Mouse (Mus musculus) hindbrain, embryonic 12.5 days (tissue): ENCODE results near the gene Gpr107. TPM values are rescaled to one million over a fixed set of nuclear protein-coding genes. Genes with fewer than 3 reads are reported as not detected.
A peak's percentile ranks its signal among the peaks of the same experiment; 100 is the strongest.

Source experiments
- ATAC-seq: fragments of 200-750 bp; cut with Nextera tagmentation; 2 replicates; pipeline ENCODE4 v1.8.0; 2017; ENCODE audit warnings: moderate TSS enrichment; ENCODE audit not compliant: low FRiP score
- H3K27ac ChIP-seq: fragments of 300-500 bp; sonication (generic); 2 replicates; pipeline ENCODE4 v1.5.1; 2016; ENCODE audit warnings: mild to moderate bottlenecking
- H3K27me3 ChIP-seq: fragments of 300-500 bp; sonication (generic); 2 replicates; pipeline ENCODE4 v1.6.1; 2016; ENCODE audit warnings: mild to moderate bottlenecking
- H3K36me3 ChIP-seq: fragments of 300-500 bp; sonication (generic); 2 replicates; pipeline ENCODE4 v1.6.1; 2016; ENCODE audit warnings: mild to moderate bottlenecking
- H3K4me1 ChIP-seq: fragments of 300-500 bp; sonication (generic); 2 replicates; pipeline ENCODE4 v1.6.1; 2016
- H3K4me2 ChIP-seq: fragments of 300-500 bp; sonication (generic); replicated peaks from 2 replicates; pipeline ENCODE4 v1.6.1; 2016; ENCODE audit warnings: mild to moderate bottlenecking
- H3K4me3 ChIP-seq: fragments of 300-500 bp; sonication (generic); 2 replicates; pipeline ENCODE4 v1.5.1; 2016; ENCODE audit warnings: mild to moderate bottlenecking
- H3K9ac ChIP-seq: fragments of 300-500 bp; sonication (generic); 2 replicates; pipeline ENCODE4 v1.6.1; 2016; ENCODE audit warnings: mild to moderate bottlenecking, moderate library complexity
- H3K9me3 ChIP-seq: fragments of 300-500 bp; sonication (generic); replicated peaks from 2 replicates; pipeline ENCODE4 v1.6.1; 2016; ENCODE audit warnings: mild to moderate bottlenecking
- WGBS: fragments of 180-500 bp; shearing (Covaris S2); methylation state at CpG from one replicate; pipeline ENCODE4 v1.1.7; 2016; 5-methylcytosine and 5-hydroxymethylcytosine counted together
- polyA plus RNA-seq: library from polyadenylated mRNA; unstranded; fragments of >200 nt; fragmentation: Nextera tagmentation; extraction: Ambion mirVana; gene quantifications from 2 replicates; pipeline ENCODE4 v1.2.1, GENCODE M21; 2016

The Gpr107 gene
- polyA plus RNA-seq, 1 experiment from 2014 or later, result 43.1 TPM

- Histone ChIP-seq H3K9me3 (0 out of 2 replicates have a peak, but pooled peaks cover 4% of the 10 kb centered on the region), H3K4me3 (no peak overlapping the region), H3K4me1 (peaks cover 11% of the 10 kb centered on the region), H3K36me3 (no peaks in the 10 kb centered on the region), H3K4me2 (no peak overlapping the region), H3K27me3 (no peaks in the 10 kb centered on the region), H3K27ac (no peak overlapping the region), H3K9ac (no peak overlapping the region)
- 97% methylated on average over 3 of the region's 3 CpGs for WGBS
- ATAC-seq, result no peak
Measured at GRCm38 (mm10) chr2:31118211-31118610, 33.9 kb upstream of the Gpr107 start.

GRCm38 (mm10) chr2:31118639-31119380 lies 33.3 kb upstream of the Gpr107 start:
- H3K4me3 ChIP-seq, result no peak overlapping the region
- no peak overlapping the region for H3K4me2 ChIP-seq
- H3K27ac ChIP-seq, result no peak overlapping the region
- H3K27me3 ChIP-seq, result no peaks in the 10 kb centered on the region
- H3K4me1 ChIP-seq, result peaks cover 11% of the 10 kb centered on the region
- H3K9ac ChIP-seq, result no peak overlapping the region
- no peaks in the 10 kb centered on the region for H3K36me3 ChIP-seq
- 0 out of 2 replicates have a peak, but pooled peaks cover 4% of the 10 kb centered on the region for H3K9me3 ChIP-seq
- 92% methylated on average over 10 of the region's 10 CpGs for WGBS
- ATAC-seq, result no peak

DNA sequence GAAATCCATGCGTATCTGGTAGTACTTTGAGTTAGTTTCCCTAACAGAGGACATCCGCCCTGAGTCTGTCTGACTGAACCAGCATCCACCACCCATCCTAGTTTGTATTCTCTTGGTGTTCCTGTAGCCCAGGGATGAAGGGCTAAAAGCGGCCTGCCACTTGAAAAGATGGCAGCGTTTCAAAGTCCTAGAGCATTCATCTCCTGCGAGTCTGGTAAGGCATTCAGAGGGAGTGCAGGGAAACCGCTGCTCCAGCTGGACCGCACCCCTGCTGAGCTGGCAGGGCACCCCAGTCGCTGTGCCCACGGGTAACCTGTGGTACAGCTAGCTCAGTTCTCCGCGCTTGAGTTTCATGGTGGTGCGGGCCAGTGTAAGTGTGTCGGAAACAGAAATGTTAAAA lies 32.3 kb upstream of the Gpr107 start:
- no peak overlapping the region for H3K9ac ChIP-seq
- no peaks in the 10 kb centered on the region for H3K27me3 ChIP-seq
- H3K9me3 ChIP-seq, result no peaks in the 10 kb centered on the region
- no peak overlapping the region for H3K4me3 ChIP-seq
- H3K4me2 ChIP-seq, result no peak overlapping the region
- peaks cover 11% of the 10 kb centered on the region for H3K4me1 ChIP-seq
- ATAC-seq, result no peak
- 56% methylated on average over 13 of the region's 13 CpGs for WGBS
- H3K36me3 ChIP-seq, result no peaks in the 10 kb centered on the region
- 0 out of 2 replicates have a peak overlapping the region, but pooled peaks have one; percentile 18 for H3K27ac ChIP-seq

- H3K4me2 ChIP-seq, result no peak overlapping the region
- 80% methylated on average over 7 of the region's 7 CpGs for WGBS
- no peaks in the 10 kb centered on the region for H3K36me3 ChIP-seq
- ATAC-seq, result no peak
- no peak overlapping the region for H3K4me3 ChIP-seq
- H3K27me3 ChIP-seq, result no peaks in the 10 kb centered on the region
- no peaks in the 10 kb centered on the region for H3K9me3 ChIP-seq
- H3K9ac ChIP-seq, result no peak overlapping the region
- peaks cover 7% of the 10 kb centered on the region for H3K4me1 ChIP-seq
- no peak overlapping the region for H3K27ac ChIP-seq
Measured at GRCm38 (mm10) chr2:31121131-31121693, 30.9 kb upstream of the Gpr107 start.

DNA sequence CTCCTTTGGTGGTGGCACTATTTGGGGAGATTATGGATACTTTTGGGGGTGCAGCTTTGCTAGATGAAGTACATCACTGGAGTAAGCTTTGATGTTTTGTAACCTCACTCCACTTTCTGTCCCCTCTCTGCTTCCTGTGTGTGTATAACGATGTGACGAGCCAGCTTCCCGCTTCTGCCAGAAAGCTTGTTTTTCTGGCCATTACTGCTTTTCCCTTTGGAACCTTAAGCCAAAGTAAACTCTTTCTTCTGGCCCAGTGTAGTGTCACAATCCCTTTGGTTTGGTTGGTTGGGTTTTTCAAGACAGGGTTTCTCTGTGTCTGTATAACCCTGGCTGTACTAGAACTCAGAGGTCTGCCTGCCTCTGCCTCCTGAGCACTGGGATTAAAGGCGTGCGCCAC lies 29.3 kb upstream of the Gpr107 start:
- H3K27me3 ChIP-seq, result no peaks in the 10 kb centered on the region
- no peak overlapping the region for H3K4me2 ChIP-seq
- no peak overlapping the region for H3K9ac ChIP-seq
- H3K9me3 ChIP-seq, result no peaks in the 10 kb centered on the region
- H3K27ac ChIP-seq, result no peak overlapping the region
- H3K36me3 ChIP-seq, result no peaks in the 10 kb centered on the region
- ATAC-seq, result no peak
- 92% methylated on average over 5 of the region's 5 CpGs for WGBS
- H3K4me3 ChIP-seq, result no peak overlapping the region
- H3K4me1 ChIP-seq, result peaks cover 5% of the 10 kb centered on the region; the same call in 1 of the 2 replicates

- H3K4me1 ChIP-seq, result peaks cover 5% of the 10 kb centered on the region; the same call in 1 of the 2 replicates
Measured at GRCm38 (mm10) chr2:31123493-31123892, 28.6 kb upstream of the Gpr107 start.

DNA sequence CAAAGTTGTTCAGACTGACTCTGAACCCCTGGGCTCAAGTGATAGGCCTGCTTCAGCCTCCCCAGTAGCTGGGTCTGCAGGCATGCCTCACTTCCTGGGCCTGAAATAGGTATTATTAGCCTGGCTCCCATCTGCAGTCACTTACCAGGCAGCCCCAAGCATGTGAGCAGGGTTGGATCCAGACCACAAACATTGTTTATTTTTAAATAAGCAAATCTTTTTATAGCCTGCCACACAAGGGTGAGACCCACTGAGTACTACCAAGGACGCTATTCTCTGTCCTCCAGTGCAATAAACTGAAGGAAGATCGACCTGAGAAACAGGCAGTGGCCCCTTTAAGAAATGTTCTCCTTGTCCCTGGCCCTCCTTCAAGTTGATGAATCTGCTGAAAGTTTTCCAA lies 27.4 kb upstream of the Gpr107 start:
- Histone ChIP-seq H3K27me3 (no peaks in the 10 kb centered on the region), H3K4me3 (no peak overlapping the region), H3K27ac (no peak overlapping the region), H3K4me1 (peaks cover 5% of the 10 kb centered on the region; the same call in 1 of the 2 replicates), H3K9me3 (no peaks in the 10 kb centered on the region), H3K36me3 (no peaks in the 10 kb centered on the region), H3K4me2 (no peak overlapping the region), H3K9ac (no peak overlapping the region)
- 83% methylated on average over 2 of the region's 2 CpGs for WGBS
- no peak for ATAC-seq

More at GRCm38 (mm10) chr2:31123493-31123892, 28.6 kb upstream of the Gpr107 start:
- no peak overlapping the region for H3K4me3 ChIP-seq
- no peaks in the 10 kb centered on the region for H3K27me3 ChIP-seq
- 88% methylated on average over 5 of the region's 5 CpGs for WGBS
- no peak overlapping the region for H3K9ac ChIP-seq
- H3K36me3 ChIP-seq, result no peaks in the 10 kb centered on the region
- no peak for ATAC-seq
- no peak overlapping the region for H3K27ac ChIP-seq
- H3K9me3 ChIP-seq, result no peaks in the 10 kb centered on the region
- H3K4me2 ChIP-seq, result no peak overlapping the region

DNA sequence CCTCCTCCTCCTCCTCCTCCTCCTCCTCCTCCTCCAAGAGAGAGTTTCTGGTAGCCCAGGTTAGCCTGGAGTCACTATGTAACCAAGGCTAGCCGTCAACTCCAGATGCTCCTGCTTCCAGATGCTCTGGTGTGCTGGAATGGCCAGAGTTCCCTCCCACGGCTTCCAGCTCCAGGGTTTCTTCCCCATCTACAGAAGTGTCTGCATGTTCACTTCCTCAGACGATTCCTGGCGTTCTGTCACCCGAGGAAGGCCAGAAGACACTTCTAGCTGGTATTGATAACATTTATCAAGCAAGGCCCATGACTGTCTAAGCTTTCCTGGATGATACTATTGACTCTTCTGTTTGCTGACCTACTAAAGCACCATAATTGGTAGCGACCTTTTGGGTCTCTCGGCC lies 27.0 kb upstream of the Gpr107 start:
- WGBS, result 91% methylated on average over 7 of the region's 7 CpGs
- H3K9me3 ChIP-seq, result no peaks in the 10 kb centered on the region
- ATAC-seq, result no peak
- no peak overlapping the region for H3K27ac ChIP-seq
- H3K27me3 ChIP-seq, result no peaks in the 10 kb centered on the region
- no peak overlapping the region for H3K4me2 ChIP-seq
- no peak overlapping the region for H3K9ac ChIP-seq
- no peak overlapping the region for H3K4me3 ChIP-seq
- no peaks in the 10 kb centered on the region for H3K36me3 ChIP-seq
- H3K4me1 ChIP-seq, result peaks cover 5% of the 10 kb centered on the region; the same call in 1 of the 2 replicates

GRCm38 (mm10) chr2:31126048-31126447 lies 26.1 kb upstream of the Gpr107 start:
- Histone ChIP-seq H3K9me3 (no peaks in the 10 kb centered on the region), H3K9ac (no peak overlapping the region), H3K36me3 (no peaks in the 10 kb centered on the region), H3K4me2 (no peak overlapping the region), H3K27me3 (no peaks in the 10 kb centered on the region), H3K27ac (no peak overlapping the region), H3K4me3 (no peak overlapping the region), H3K4me1 (peaks cover 6% of the 10 kb centered on the region; the same call in 1 of the 2 replicates)
- WGBS, result 87% methylated on average over 9 of the region's 9 CpGs
- no peak for ATAC-seq

- Histone ChIP-seq H3K9ac (no peak overlapping the region), H3K36me3 (no peaks in the 10 kb centered on the region), H3K4me3 (no peak overlapping the region), H3K27me3 (no peaks in the 10 kb centered on the region), H3K27ac (no peak overlapping the region), H3K9me3 (no peaks in the 10 kb centered on the region), H3K4me1 (peaks cover 7% of the 10 kb centered on the region; the same call in 1 of the 2 replicates), H3K4me2 (no peak overlapping the region)
- no peak for ATAC-seq
- 72% methylated on average over 7 of the region's 7 CpGs for WGBS
Measured at GRCm38 (mm10) chr2:31127219-31127618, 24.9 kb upstream of the Gpr107 start.

DNA sequence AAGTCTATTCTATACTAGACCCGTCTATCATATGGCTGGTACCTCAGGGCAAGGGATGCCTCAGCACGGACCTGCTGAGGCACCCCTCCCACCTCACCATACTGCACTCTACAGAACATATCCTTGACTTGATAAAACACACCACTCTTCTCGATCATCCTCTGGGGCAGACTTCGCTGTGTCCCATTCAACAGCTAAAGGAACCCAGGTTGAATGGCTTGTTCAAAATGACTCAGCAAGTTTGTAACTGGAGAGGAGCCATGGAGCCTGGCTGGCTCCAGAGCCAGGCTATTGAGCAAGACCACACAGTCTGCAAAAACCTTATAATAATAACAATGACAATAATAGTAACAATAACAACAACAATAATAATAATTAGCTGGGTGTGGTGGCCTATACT lies 24.2 kb upstream of the Gpr107 start:
- H3K9me3 ChIP-seq, result no peaks in the 10 kb centered on the region
- no peak for ATAC-seq
- no peak overlapping the region for H3K4me2 ChIP-seq
- peaks cover 13% of the 10 kb centered on the region; the same call in 1 of the 2 replicates for H3K4me1 ChIP-seq
- H3K27ac ChIP-seq, result no peak overlapping the region
- no peaks in the 10 kb centered on the region for H3K27me3 ChIP-seq
- no peak overlapping the region for H3K9ac ChIP-seq
- H3K36me3 ChIP-seq, result no peaks in the 10 kb centered on the region
- WGBS, result 69% methylated on average over 4 of the region's 4 CpGs
- H3K4me3 ChIP-seq, result no peak overlapping the region

DNA sequence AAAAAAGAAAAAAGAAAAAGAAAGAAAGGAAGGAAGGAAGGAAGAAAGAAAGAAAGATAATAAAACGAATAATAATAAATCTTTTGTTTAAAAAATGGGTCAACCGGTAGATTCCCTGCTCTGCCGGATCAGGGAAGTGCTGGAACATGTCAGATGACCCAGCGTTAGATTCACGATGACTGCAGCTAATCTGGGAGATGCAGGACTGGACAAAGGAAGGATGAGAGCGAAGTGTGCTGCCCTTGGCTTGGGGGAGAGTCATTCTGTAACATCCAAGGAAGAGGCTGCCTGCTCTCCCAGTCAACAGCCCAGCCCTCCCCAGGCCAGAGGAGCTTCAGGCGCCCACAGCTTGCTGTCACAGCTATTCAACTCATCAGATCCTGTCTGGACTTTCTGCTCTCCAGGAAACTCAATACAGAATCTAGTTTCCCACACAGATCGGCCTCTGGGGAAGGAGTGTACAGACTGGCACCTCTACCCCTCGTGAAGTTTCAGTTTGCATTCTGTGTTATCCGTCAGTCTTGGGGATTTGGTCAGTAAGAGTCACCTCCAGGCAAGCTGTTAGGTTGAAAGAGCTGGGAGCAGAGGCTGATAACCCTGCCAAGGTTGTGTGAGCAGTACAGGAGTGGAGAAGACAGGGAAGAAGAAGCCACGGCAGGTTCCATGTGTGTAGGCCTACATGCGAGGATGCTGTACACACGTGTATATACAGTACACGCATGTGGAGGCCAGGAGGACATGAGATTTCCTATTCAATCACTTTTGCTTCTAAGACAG lies 22.2 kb upstream of the Gpr107 start:
- Histone ChIP-seq H3K4me3 (no peak overlapping the region), H3K4me1 (peaks cover 13% of the 10 kb centered on the region; the same call in 1 of the 2 replicates), H3K27me3 (no peaks in the 10 kb centered on the region), H3K9ac (no peak overlapping the region), H3K9me3 (no peaks in the 10 kb centered on the region), H3K27ac (no peak overlapping the region), H3K4me2 (no peak overlapping the region), H3K36me3 (no peaks in the 10 kb centered on the region)
- 88% methylated on average over 14 of the region's 14 CpGs for WGBS
- no peak for ATAC-seq
